Mouse (Mus musculus) retina, embryonic 14.5 days (tissue): ENCODE measurements around the gene Alox5ap.

Experiments
- DNase-seq: peaks from one replicate; pipeline ENCODE4 v3.0.0-alpha.2; 2015; ENCODE audit warnings: low spot score

Gene Alox5ap

GRCm38 (mm10) chr5:149259093-149259492, 5.5 kb upstream of the Alox5ap start:
- DNase-seq = peak; percentile 65

GRCm38 (mm10) chr5:149261449-149261848, 3.1 kb upstream of the Alox5ap start:
- DNase-seq = no peak

DNA sequence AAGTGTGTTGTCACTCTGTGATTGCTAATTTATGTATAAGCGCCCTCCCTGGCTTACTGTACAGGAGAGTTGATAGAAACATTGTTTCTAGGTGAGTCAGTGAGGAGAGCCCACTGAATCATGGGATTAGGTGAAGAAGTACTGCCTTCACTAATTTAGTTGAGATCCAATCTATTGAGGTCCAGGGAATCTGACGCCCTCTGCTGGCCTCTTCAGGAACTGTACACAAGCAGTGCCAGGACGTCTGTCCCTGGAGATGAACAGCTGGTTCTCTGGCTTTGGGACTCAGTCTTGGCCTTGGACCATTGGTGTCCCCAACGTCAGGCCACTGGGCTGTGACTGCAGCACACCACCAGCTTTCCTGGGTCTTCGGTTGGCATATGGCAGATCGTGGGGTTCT, 2.7 kb upstream of the Alox5ap start:
- peak; percentile 50 for DNase-seq

DNA sequence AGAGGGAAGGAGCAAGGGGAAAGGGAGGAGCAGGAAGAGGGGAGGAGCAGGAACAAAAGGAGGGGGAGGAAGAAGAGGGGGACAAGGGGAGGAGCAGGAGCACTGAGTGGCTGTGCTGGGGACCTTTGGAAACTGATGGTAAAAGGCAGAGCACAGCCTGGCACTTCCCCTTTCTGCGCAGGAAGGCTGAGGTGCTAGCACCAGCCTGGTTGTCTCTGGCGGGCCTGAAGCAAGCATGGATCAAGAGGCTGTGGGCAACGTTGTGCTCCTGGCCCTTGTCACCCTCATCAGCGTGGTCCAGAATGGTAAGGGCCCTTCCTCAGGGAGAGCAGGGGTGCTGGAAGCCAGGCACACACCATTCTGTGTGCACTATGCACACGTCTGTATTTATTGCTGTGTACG, 312 bp downstream of the Alox5ap start:
- DNase-seq = no peak

DNA sequence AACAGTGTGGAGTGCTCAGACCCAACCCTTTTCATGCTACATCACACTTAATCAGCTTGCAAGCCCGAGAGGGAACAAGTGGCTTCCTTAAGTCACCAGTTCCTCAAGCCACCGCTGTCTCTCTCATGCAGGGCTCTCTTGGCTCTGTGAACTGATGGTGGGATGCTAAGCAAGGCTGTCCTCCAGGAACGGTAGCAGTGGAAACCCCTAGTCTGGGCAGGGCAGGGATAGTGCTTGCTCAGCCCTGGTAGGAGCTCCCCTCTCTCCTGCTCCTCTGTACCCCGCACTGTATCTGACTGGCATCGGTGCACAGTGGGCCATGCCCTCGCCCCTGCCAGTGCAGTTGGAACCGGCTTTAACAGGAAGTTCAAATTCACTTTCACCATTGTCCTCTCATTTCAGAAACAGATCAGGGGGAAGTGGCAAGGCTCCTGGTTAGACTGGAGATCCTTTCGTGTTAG, 2.2 kb downstream of the Alox5ap start:
- no peak for DNase-seq

GRCm38 (mm10) chr5:149267493-149267892, 2.9 kb downstream of the Alox5ap start:
- DNase-seq = no peak

DNA sequence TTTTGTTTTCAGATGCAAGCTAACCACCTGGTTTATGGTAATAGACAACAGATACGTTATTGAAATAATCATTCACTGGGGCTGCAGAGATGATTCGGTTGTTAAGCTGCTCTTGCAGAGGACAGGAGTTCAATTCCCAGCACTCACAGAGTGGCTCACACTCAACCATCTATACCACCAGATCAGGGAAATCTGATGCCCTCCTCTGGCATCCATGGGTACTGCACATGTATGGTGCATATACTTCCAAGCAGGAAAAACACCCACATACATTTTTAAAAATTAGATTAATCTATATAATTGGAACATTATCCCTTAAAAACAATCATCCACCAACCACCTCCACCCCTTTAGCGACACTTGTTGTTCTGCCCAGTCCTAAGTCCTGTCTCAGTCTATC, 6.7 kb downstream of the Alox5ap start:
- DNase-seq = no peak

GRCm38 (mm10) chr5:149272535-149272934, 8.0 kb downstream of the Alox5ap start:
- no peak for DNase-seq

DNA sequence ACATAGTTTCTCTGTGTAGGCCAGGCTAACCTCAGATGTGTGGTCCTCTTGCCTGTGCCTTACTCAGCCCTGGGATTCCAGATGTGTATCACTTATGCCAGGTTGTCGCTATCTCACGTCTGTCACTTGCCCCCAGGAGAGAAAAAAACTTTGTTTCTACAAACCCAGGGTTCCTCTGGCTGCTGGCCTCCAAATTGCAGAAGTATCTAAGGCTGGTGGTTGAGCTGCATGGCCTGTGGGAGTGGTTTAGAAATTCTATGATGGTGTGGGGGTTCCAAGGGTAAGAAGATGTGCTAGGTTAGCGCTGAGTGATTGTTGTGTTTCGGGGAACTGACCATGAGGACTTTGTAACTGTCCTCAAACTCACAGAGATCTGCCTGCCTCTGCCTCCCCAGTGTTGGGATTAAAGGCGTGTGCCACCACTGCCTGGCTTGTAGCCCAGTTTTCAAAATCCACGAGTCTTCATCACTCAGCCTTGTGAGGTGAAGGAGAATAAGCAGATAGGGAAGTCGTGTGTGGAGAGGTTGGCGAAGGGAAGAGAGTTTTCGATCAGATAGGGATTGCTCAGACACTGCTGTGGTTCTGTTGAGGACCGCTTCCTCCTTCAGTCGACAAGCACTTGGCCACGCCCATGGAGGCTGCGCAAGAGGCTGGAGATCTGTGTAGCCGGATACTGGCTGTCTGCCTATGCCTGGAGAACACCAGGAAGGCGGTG, 10.0 kb downstream of the Alox5ap start:
- no peak for DNase-seq

- DNase-seq = no peak
These were observed 10.5 kb downstream of the Alox5ap start for GRCm38 (mm10) chr5:149275105-149275494.

DNA sequence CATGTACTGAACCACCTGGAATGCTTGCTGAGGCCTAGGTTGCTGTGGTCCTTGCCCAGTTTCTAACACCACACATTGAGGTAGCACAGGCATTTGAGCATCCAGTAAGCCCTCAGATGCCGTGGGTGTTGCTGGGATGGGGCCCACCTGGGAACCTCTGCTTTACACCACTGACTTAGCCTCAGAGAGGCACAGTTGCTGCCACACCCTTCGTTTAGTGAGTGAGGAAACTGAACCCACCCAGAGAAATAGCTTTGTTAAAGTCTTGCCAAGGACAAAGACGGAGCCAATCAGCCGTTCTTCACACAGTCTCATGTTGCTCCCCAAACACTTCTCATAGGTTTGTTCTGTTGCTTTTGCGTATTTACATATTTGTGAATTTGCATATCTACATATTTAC, 13.0 kb downstream of the Alox5ap start:
- no peak for DNase-seq

DNA sequence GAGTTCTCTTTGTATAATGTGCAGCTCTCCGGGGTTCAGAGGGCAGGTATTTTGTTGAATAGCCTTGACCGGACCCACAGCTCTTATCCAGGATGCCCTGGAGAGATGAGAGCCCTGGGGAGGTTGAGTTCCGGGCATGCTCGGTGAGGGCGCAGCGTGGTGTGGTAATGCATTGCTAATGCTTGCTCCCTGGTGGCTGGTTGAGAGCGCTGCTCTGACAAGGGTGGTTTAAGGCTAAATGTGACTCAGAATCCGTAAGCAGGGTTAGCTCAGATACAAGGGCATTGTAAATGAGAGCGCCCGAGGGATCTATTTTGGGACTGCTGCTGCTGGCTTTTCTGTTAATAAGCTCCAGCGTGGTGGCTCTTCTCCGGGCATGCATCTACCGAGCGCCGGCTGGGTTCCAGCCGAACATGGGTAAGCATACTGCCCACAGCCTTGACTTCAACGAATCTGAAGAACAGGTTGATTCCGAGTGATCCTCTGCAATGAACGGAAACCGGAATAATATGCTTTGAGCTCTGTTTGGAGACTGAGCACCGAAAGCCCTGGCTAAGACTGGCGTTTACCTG, 14.8 kb downstream of the Alox5ap start:
- DNase-seq = peak; percentile 69

DNA sequence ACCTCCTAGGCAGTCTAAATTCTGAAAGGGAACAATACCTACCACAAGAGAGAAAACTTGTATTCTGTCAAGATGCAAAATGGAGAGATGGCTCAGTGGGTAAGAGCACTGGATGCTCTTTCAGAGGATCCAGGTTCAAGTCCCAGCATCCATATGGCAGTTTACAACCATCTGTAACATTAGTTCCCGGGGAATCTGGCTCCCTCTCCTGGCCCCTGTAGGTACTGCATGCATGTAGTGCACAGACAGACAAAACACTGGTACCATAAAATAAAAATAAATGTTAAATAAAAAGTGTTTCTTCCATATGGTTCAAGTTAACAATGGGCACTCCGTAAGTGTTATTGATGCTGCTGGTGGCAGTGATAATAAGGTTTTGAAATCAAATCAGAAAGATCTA, 18.4 kb downstream of the Alox5ap start:
- DNase-seq = peak; percentile 29

DNA sequence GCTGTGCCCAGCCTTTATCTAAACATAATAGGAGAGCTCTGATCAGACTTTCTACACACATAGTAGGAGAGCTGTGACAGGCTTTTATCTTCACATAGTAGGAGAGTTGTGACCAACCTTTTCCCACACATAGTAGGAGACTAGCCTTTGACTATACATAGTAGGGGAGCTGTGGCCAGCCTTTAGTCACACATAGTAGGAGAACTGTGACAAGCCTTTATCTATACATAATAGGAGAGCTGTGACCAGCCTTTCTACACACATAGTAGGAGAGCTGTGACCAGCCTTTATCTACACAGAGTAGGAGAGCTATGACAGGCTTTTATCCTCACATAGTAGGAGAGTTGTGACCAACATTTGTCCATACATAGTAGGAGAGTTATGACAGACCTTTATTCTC, 19.3 kb downstream of the Alox5ap start:
- DNase-seq = no peak

DNA sequence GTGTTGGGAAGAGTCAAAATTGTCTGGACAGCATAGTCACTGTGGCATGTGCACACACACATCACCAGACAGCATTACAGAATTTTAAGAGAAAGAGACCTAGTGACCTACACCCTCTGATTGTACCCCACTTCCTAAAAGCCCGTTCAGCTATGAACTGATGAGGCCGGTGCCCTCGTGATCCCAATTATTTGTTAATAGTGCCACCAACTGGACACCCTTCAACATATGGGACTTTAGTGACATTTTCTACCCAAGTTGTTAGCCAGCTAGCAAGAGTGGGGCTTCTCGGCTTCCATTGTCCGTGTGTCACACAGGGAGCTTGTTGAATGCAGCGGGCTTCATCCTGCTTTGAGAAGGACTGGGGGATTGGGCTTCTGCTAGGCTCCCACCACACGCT, 21.5 kb downstream of the Alox5ap start:
- peak; percentile 68 for DNase-seq

DNA sequence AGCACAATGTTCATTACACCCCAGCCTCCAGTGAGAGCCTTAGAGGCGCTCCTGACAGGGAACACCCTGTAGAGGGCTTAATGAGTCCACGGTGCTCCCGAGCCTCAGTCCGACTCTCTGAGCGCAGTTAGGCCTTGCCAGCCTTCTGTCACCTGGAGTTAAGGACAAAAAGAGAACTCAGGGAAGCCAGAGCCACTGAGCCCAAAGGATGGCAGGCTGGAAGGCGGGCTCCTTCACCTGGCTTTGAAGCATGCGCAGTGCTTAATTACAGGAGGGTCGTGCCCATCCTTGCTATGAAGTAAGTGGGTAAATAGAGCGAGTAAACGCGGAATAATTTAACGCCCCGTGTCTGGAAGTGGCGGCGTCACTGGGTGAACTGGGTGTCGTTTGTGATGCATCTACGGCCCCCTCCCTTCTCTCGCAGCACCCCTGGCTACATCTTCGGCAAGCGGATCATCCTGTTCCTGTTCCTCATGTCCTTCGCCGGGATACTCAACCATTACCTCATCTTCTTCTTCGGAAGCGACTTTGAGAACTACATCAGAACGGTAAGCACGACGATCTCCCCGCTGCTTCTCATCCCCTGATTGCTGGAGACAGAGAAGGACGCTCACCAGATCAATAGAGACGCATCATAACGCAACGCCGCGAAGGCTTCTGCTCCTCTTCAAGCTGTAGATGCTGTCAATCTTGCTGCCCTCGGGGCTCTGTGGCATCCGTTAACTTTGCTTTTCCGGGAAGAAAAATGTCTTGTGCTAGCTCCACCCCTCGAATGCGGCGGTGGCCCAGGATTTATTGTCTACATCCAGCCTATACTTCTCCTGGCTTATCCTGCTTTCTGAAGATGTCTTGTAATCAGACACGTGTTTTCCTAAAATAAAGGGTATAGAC, 22.8 kb downstream of the Alox5ap start:
- DNase-seq = peak; percentile 33

- no peak for DNase-seq
These were observed 26.7 kb downstream of the Alox5ap start for GRCm38 (mm10) chr5:149291266-149291665.

DNA sequence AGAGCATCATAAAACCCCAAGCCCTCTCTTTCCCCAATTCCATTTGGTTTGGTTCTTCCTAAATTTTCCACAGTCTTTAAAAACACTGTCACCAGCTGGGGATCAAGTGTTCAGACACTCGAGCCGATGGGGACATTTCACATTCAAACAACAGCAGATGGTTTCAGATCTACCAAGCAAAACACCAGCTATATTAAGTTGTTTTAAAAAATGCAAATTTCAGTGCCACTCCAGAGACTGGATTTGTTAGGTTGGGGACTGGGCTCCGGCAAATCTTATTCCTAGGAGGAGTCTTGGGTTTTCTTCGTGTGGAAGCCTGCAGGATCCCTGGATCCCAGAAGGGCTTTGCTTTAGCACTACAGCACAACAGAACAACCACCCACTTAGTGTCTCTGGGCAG, 28.5 kb downstream of the Alox5ap start:
- DNase-seq = no peak

GRCm38 (mm10) chr5:149296808-149297207, 32.2 kb downstream of the Alox5ap start:
- no peak for DNase-seq

- no peak for DNase-seq
These were observed 32.9 kb downstream of the Alox5ap start for GRCm38 (mm10) chr5:149297464-149297863.

DNA sequence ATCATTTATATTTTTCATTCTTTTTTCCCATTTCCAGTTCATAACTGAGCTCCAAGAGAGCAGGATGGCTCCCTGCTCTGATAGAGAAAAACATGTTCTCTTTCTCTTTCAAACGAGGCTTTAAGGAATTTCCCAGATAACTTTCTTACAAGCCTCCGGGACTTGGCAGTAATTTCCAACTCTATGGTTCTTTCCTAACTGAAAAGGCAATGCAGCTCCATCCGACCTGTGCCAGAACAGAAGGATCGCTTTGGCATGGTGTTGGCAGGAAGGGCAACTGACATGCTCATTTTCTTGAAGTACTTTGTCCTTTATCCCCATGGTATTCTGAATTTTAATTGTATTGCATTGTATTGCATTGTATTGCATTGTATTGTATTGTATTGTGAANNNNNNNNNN, 33.7 kb downstream of the Alox5ap start:
- no peak for DNase-seq

DNA sequence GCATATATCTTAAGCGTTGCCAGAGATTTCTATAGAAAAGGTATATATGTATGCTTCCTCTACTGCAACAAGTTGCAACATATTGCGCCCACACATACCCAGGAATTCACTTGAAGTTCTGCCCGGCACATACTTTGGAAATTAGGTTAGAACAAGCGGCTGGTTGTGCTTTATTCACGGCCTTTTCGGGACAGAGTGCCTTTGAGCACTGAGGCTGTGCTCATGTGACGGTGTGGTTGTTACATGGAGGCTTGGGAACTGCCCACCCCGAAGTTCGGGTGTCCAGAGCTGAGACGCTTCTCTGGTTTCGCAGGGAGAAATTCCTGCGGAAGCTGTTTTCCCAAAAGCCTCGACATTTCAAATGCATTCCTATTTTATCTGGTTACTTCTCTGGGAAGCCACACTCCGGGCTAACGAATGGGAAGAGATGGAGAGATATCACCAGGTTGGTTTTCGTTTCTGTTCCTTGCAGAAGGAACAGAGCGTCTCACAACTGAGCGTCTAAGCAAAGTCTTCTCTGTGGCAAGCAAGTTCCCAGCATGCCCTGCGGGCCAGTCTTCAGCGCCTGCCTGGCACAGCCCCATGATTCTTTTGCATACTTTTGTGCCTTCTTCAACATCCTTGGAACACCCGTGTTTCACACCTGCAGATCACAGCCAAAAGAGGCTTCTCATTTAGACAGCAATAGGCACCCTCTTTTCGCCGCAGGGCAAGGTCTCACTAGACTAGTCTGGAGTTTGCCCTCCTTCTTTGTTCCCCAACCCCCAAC, 48.5 kb downstream of the Alox5ap start:
- no peak for DNase-seq
